Mouse (Mus musculus) testis, adult 2 months (tissue): Measurements from ENCODE around the gene Tmem161a.

Experiments used
- CTCF ChIP-seq: fragments of 200-500 bp; IDR thresholded peaks from 2 replicates; pipeline ENCODE4 v1.5.1; 2012; ENCODE audit warnings: low read depth, mild to moderate bottlenecking, inconsistent platforms, low read length, moderate library complexity; ENCODE audit not compliant: control insufficient read depth, insufficient read depth, insufficient replicate concordance
- POLR2A ChIP-seq: fragments of 200-500 bp; IDR thresholded peaks from 2 replicates; pipeline ENCODE4 v1.6.1; 2012; ENCODE audit warnings: low read depth, mild to moderate bottlenecking, inconsistent platforms, low read length, moderate library complexity; ENCODE audit not compliant: control insufficient read depth

- TF ChIP-seq CTCF (no peak), POLR2A (no peak)
These were observed 38.4 kb downstream of the Tmem161a start for GRCm38 (mm10) chr8:70210538-70210937.
